Mouse (Mus musculus): ENCODE data around the gene Gemin2.

DNA sequence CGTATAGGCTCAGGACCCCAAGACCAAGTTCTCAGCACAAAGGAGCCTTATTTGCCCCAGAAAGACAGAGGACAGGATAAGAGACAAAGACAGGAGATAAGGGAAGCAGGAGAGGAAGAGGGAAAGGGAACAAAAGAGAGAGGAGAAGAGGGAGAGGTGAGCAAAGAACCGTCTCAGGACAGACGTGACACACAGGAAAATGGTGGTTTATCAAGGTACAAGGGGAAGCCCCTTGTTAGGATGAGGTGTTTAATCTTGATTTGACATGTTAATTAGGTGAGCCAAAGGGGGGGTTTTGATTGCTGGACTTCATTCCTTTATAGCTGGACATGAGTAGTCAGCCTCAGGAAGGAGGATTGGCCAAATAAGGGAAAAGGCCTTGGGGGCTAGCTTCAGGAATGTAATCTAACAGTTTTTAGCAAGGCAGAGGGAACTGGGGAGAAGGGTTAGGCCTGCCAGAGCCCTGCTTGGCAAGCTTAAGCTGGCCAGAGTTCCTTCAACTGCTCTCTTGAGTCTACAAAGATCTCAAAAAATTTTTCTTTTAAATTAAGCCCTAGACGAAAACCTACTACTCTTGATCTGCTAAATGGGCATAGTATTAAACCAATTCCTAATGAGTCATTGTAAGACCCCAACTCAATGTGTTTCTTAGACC lies 42.1 kb downstream of the Gemin2 start:
- TF ChIP-seq POLR2A (IDR thresholded peaks at IDR 0.05; ENCODE audit: low read depth, low read length) = no peak
- TF ChIP-seq CTCF (IDR thresholded peaks at IDR 0.05; ENCODE audit: extremely low read depth, insufficient read length, insufficient replicate concordance, low read depth, low read length) = no peak
